Mouse (Mus musculus) liver, embryonic 18 days (tissue): Measurements from ENCODE around the gene Plgrkt. TPM values are rescaled to one million over a fixed set of nuclear protein-coding genes. Genes with fewer than 3 reads are reported as not detected.

ENCODE experiments used
- polyA plus RNA-seq: library from polyadenylated mRNA; depleted of rRNA; stranded (reverse); fragments of >200 nt; gene quantifications from 2 replicates; pipeline ENCODE4 v1.2.3, GENCODE M21; 2012; rRNA removed

Gene Plgrkt
- 51.2 and 61.5 TPM in 2 replicates for polyA plus RNA-seq

DNA sequence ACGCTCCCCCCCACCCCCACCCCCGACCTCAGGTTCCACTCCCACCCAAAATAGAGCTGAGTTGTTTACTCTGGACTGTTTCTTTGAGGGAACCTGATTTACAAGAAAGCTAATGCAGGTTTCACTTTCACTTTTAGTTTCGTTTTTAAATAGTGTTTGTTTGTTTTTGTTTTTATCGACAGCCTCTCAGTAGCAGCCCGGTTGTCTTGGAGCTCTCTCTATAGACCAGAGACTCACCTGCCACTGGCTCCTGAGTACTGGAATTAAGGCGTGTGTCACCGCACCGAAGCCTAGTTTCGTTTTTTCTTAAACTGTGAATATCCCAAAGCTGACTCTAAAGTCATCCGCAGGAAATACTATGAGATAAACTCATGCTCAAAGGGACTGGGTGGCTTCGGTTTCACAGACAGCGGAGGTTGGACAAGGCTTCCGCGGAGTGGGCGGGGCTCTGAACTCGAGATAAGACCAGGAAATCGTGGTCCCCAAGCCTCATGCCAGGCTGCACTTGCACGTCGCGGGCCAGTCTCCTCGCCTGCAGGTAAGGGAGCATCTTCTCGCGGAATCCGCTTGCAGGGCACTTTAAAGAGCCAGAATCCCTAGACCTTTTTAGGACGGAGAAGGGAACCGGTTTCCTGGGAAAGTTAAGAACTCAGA is at the start of gene Plgrkt, which contains the start of gene Cd274:
Gene Plgrkt, minus strand, starts transcription at position 422 of the 654 bp plus-strand sequence.
Gene Cd274, plus strand, starts transcription at position 487 of the 654 bp plus-strand sequence.

GRCm38 (mm10) chr19:29410619-29411018 is 43.4 kb upstream of the Plgrkt start, which contains the start of gene Pdcd1lg2:
Gene Pdcd1lg2 (plus strand): TSS chr19:29410919.

DNA sequence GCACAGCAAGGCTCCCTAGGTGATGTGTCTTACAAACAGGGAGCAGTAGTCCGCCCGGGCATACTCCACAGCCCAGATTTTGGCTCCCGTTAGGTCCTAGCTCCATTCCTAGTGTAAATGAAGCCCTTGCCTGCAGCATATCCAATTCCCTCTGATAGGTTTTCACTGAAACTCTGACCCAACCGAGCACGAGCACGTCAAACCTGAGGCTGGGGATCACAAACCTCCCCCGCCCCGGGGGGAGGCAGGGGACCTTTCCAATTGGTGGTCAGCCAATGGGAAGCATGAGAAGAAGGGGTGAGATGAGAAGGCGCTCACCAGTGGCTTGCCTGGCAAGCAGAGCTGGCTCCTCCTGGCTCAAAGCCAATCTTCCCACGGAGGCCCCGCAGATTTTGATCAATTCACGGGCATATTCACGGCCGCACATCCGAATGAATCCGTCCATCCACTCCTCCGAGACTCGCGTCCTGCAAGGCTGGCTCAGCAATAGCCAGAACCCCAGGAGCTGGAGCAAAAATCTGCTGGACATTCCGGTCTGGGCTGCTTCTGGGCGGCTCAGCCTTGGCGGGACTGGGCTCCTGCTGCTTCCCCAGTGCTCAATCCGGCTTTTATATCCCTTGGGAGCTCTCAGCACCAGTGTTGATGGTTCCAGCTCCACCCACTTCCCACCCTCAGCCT is 33.0 kb downstream of the Plgrkt start, which contains the start of gene Rln1:
Gene Rln1, minus strand, starts transcription at position 603 of the 678 bp plus-strand sequence.

DNA sequence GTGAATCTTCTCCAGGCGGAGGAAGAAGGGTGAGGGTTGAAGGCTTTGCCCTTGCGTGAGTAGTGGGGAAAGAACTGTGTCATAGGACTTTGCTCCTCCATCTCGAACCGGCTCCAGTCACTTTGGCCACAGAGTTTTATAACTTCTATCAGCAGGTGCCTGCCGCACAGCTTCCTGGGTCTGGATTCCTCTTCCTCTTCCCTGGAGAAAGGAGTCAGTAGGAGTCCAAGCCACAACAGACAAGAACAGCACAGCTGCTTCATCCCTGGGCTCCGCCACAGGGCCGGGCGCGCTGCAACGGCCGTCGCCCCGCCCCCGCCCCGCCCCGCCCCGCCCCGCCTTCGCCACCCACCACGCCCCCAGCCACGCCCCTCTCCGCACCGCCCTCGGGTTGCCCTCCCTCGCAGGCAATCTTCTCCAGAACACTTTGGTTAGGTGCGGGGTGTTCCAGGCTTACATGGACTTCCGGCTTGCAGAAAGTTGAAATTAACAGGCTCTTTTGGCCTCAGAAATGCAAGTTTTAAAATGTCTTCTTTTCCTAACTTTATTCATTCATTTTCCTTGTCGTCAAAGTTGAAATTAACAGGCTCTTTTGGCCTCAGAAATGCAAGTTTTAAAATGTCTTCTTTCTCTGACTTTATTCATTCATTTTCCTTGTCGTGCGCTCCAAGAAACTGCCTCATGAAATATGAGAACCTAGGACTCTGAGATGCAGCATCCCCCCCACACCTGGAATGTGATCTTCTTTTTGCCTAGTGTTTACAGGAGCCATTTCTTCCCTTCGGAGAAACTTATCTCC is 41.9 kb downstream of the Plgrkt start, which contains the start of gene Insl6:
Gene Insl6, minus strand, starts transcription at position 304 of the 799 bp plus-strand sequence.

Other genes with a start within 250 kb of the Plgrkt start
- gene Jak2, start 115.6 kb downstream of the Plgrkt start, polyA plus RNA-seq = 7.2 and 7.8 TPM in 2 replicates
- 1.2 and 1.4 TPM in 2 replicates for gene Insl6, start 42.0 kb downstream of the Plgrkt start, polyA plus RNA-seq
- gene Rln1, start 32.7 kb downstream of the Plgrkt start, polyA plus RNA-seq = 0.04 TPM in 1 of 2 replicates, not detected in the other
- 5.8 and 6.8 TPM in 2 replicates for gene Cd274, start 65 bp upstream of the Plgrkt start, polyA plus RNA-seq
- 0.03 and 0.05 TPM in 2 replicates for gene Pdcd1lg2, start 43.5 kb upstream of the Plgrkt start, polyA plus RNA-seq
- 5.7 and 6.1 TPM in 2 replicates for gene Ric1, start 154.9 kb upstream of the Plgrkt start, polyA plus RNA-seq